Mouse (Mus musculus) cortical plate, adult 2 months (tissue): Measurements from ENCODE around the gene Tspoap1. TPM values are rescaled to one million over a fixed set of nuclear protein-coding genes. Genes with fewer than 3 reads are reported as not detected.

ENCODE experiments used
- H3K27ac ChIP-seq: fragments of 200-500 bp; 2 replicates; pipeline ENCODE4 v1.5.1; 2012; ENCODE audit warnings: low read length, control low read depth, inconsistent platforms; ENCODE audit not compliant: insufficient read depth
- H3K4me1 ChIP-seq: fragments of 200-500 bp; 2 replicates; pipeline ENCODE4 v1.6.1; 2011; ENCODE audit warnings: low read length; ENCODE audit not compliant: control insufficient read depth, insufficient read depth
- H3K4me3 ChIP-seq: fragments of 200-500 bp; 2 replicates; pipeline ENCODE4 v1.5.1; 2011; ENCODE audit warnings: mild to moderate bottlenecking, low read length, control low read depth; ENCODE audit not compliant: insufficient read depth
- CTCF ChIP-seq: fragments of 200-500 bp; IDR thresholded peaks from 2 replicates; pipeline ENCODE4 v1.5.1; 2011; ENCODE audit warnings: mild to moderate bottlenecking, control low read depth, low read length; ENCODE audit not compliant: insufficient read depth; ENCODE audit errors: extremely low read depth
- POLR2A ChIP-seq: fragments of 200-500 bp; IDR thresholded peaks from 2 replicates; pipeline ENCODE4 v1.6.1; 2011; ENCODE audit warnings: mild to moderate bottlenecking, low read length, control low read depth; ENCODE audit not compliant: insufficient read depth; ENCODE audit errors: extremely low read depth
- polyA plus RNA-seq: library from polyadenylated mRNA; depleted of rRNA; stranded (reverse); fragments of >200 nt; gene quantifications from 2 replicates; pipeline ENCODE4 v1.2.3, GENCODE M21; 2012

Tspoap1 gene
- polyA plus RNA-seq, 1 experiment, result 269 TPM

GRCm38 (mm10) chr11:87743691-87744090, 16.6 kb upstream of the Tspoap1 start:
- Histone ChIP-seq H3K4me3 (no peak overlapping the region), H3K4me1 (no peaks in the 10 kb centered on the region), H3K27ac (no peak overlapping the region)
- TF ChIP-seq POLR2A (no peak), CTCF (no peak)

- no peak for TF ChIP-seq POLR2A
- no peak for TF ChIP-seq CTCF
- H3K4me1 ChIP-seq, result no peaks in the 10 kb centered on the region
- H3K4me3 ChIP-seq, result no peak overlapping the region
- no peak overlapping the region for H3K27ac ChIP-seq
Observed at GRCm38 (mm10) chr11:87744964-87745363, 15.4 kb upstream of the Tspoap1 start.

- TF ChIP-seq POLR2A (no peak), CTCF (no peak)
- H3K27ac ChIP-seq, result no peak overlapping the region
- no peak overlapping the region for H3K4me3 ChIP-seq
- no peaks in the 10 kb centered on the region for H3K4me1 ChIP-seq
Observed at GRCm38 (mm10) chr11:87745632-87746555, 14.4 kb upstream of the Tspoap1 start.

- Histone ChIP-seq H3K4me3 (no peak overlapping the region), H3K4me1 (no peaks in the 10 kb centered on the region), H3K27ac (no peak overlapping the region)
- no peak for TF ChIP-seq CTCF
- TF ChIP-seq POLR2A, result no peak
Observed at GRCm38 (mm10) chr11:87747312-87747711, 13.0 kb upstream of the Tspoap1 start.

GRCm38 (mm10) chr11:87747716-87748115, 12.6 kb upstream of the Tspoap1 start:
- TF ChIP-seq POLR2A (no peak), CTCF (no peak)
- Histone ChIP-seq H3K27ac (no peak overlapping the region), H3K4me1 (no peaks in the 10 kb centered on the region), H3K4me3 (no peak overlapping the region)

GRCm38 (mm10) chr11:87748132-87749119, 11.9 kb upstream of the Tspoap1 start:
- TF ChIP-seq POLR2A, result no peak
- no peak for TF ChIP-seq CTCF
- H3K4me1 ChIP-seq, result no peaks in the 10 kb centered on the region
- H3K27ac ChIP-seq, result no peak overlapping the region
- no peak overlapping the region for H3K4me3 ChIP-seq

- Histone ChIP-seq H3K27ac (peak overlapping the region; percentile 72), H3K4me3 (no peak overlapping the region), H3K4me1 (no peaks in the 10 kb centered on the region)
- no peak for TF ChIP-seq CTCF
- no peak for TF ChIP-seq POLR2A
Observed at GRCm38 (mm10) chr11:87749192-87750042, 10.9 kb upstream of the Tspoap1 start.

GRCm38 (mm10) chr11:87750043-87750421, 10.3 kb upstream of the Tspoap1 start:
- Histone ChIP-seq H3K27ac (no peak overlapping the region), H3K4me1 (no peaks in the 10 kb centered on the region), H3K4me3 (no peak overlapping the region)
- TF ChIP-seq POLR2A (no peak), CTCF (no peak)

GRCm38 (mm10) chr11:87750521-87750920, 9.8 kb upstream of the Tspoap1 start:
- no peaks in the 10 kb centered on the region for H3K4me1 ChIP-seq
- H3K27ac ChIP-seq, result no peak overlapping the region
- TF ChIP-seq CTCF, result no peak
- TF ChIP-seq POLR2A, result no peak
- no peak overlapping the region for H3K4me3 ChIP-seq
